Comparison of ENCODE assay signal across 8 mouse cellular contexts in genomic region chr19:60889101-60889713, GRCm38 (mm10). TPM values are rescaled to one million over a fixed set of nuclear protein-coding genes. Genes with fewer than 3 reads are reported as not detected.
DNase-seq lines count a peak whose midpoint lies in the region; ATAC-seq and TF ChIP-seq lines count a peak whose summit lies in the region.

No protein-coding gene starts in this region.

- no peaks in the 10 kb centered on the region for H3K27me3 ChIP-seq in midbrain, postnatal 0 days (ENCODE audit: insufficient read depth, low read length)

- 0 out of 2 replicates have a peak overlapping the region, but pooled peaks have one; percentile 69 for H3K9ac ChIP-seq in midbrain, postnatal 0 days (replicated peaks; ENCODE audit: low read length, poor library complexity, severe bottlenecking)

- no peaks in the 10 kb centered on the region for H3K36me3 ChIP-seq in midbrain, postnatal 0 days (ENCODE audit: insufficient read depth, low read length)

- H3K4me3 ChIP-seq in midbrain, postnatal 0 days (ENCODE audit: low read depth, low read length): peak overlapping the region; percentile 83

- DNase-seq in frontal cortex, postnatal 14 days (ENCODE audit: low spot score in 2 of 2): peak; percentile 29
- DNase-seq in embryo, embryonic 11 days: peak; percentile 80
- DNase-seq in heart, adult 11 months: peak; percentile 99
- peak; percentile 81 for DNase-seq in kidney, adult 11 months
- peak; percentile 74 for DNase-seq in liver
- peak; percentile 20 for DNase-seq in midbrain, postnatal 0 days (ENCODE audit: low spot score)
- peak; percentile 71 for DNase-seq in testis, postnatal 10 days (ENCODE audit: low spot score)

- H3K9me3 ChIP-seq in midbrain, postnatal 0 days (ENCODE audit: low read length): no peaks in the 10 kb centered on the region

- 3% methylated on average over 17 of the region's 17 CpGs for WGBS in midbrain, postnatal 0 days

- H3K4me1 ChIP-seq in midbrain, postnatal 0 days (ENCODE audit: insufficient read depth, low read length): 0 out of 2 replicates have a peak, but pooled peaks cover 3% of the 10 kb centered on the region

- peak overlapping the region; percentile 80 for H3K27ac ChIP-seq in midbrain, postnatal 0 days (ENCODE audit: low read depth, low read length)

- ATAC-seq in frontal cortex, adult (ENCODE audit: low TSS enrichment): no peak
- ATAC-seq in midbrain, postnatal 0 days (ENCODE audit: low FRiP score): no peak

- peak overlapping the region; percentile 69 for H3K4me2 ChIP-seq in midbrain, postnatal 0 days (ENCODE audit: low read depth, low read length, poor library complexity, severe bottlenecking)

- TF ChIP-seq CTCF in midbrain, postnatal 0 days (IDR thresholded peaks at IDR 0.05): no peak

RNA-seq across cellular contexts. Expression of gene Grk5, which starts 0.3 kb away (rescaled TPM):
- total RNA-seq in midbrain, postnatal 0 days (2014; rRNA removed): 10.6 and 11.2 TPM in 2 replicates
- 1.2 and 2.1 TPM in 2 replicates for polyA plus RNA-seq in midbrain, postnatal 0 days (2015; fragmentation: Nextera tagmentation; extraction: Ambion mirVana)

RNA-seq across cellular contexts. Expression of gene Prdx3, which starts 14.9 kb away (rescaled TPM):
- 82.8 and 93.8 TPM in 2 replicates for total RNA-seq in midbrain, postnatal 0 days (2014; rRNA removed)
- 110 and 117 TPM in 2 replicates for polyA plus RNA-seq in midbrain, postnatal 0 days (2015; fragmentation: Nextera tagmentation; extraction: Ambion mirVana)

RNA-seq across cellular contexts. Expression of gene Sfxn4, which starts 27.9 kb away (rescaled TPM):
- 4.3 and 7.8 TPM in 2 replicates for total RNA-seq in midbrain, postnatal 0 days (2014; rRNA removed)
- polyA plus RNA-seq in midbrain, postnatal 0 days (2015; fragmentation: Nextera tagmentation; extraction: Ambion mirVana): 9.0 and 10.3 TPM in 2 replicates

Comparison
In these comparisons a context has a peak if more than half of its experiments do, and no peak if none do; other contexts are left out.
1. DNase-seq: peak in every context shown above with its lines; median percentile 99 in heart, adult 11 months; 81 in kidney, adult 11 months; 80 in embryo, embryonic 11 days; 74 in liver; 71 in testis, postnatal 10 days; 29 in frontal cortex, postnatal 14 days; 20 in midbrain, postnatal 0 days.